Mouse (Mus musculus) gonadal fat pad, adult 2 months (tissue): ENCODE measurements around the gene Med18. TPM values are rescaled to one million over a fixed set of nuclear protein-coding genes. Genes with fewer than 3 reads are reported as not detected.
A peak's percentile ranks its signal among the peaks of the same experiment; 100 is the strongest.

Experiments used
- DNase-seq: peaks from one replicate; pipeline ENCODE4 v3.0.0-alpha.2; 2012; ENCODE audit warnings: low read depth
- polyA plus RNA-seq: library from polyadenylated mRNA; depleted of rRNA; stranded (reverse); fragments of >200 nt; gene quantifications from 2 replicates; pipeline ENCODE4 v1.2.3, GENCODE M21; 2012; rRNA removed

The Med18 gene
- polyA plus RNA-seq: 4.5 and 6.7 TPM in 2 replicates

GRCm38 (mm10) chr4:132463430-132464254 lies at the start of gene Med18:
Med18 (minus strand) TSS chr4:132463921.
- peak; percentile 75 for DNase-seq

DNA sequence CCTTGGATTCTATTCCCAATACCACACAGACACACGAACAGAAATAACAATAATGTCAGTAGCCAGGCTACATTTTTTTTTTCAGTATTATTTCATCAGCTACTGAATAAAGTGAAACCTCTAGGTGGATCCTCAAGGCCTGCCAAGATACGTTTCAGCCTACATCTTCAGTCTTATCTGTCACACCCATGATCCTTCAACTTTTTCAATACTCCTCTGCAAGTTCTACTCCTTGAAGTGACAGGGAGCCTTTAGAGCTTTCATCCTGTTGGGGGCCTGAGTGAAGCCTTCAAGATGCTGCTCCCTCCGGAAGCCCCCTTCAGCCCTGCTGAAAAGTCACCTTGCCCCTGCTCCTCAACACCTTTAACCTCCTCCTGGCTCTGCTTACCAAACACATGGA lies 48.4 kb upstream of the Med18 start:
- DNase-seq: no peak

GRCm38 (mm10) chr4:132510352-132510798 lies 46.7 kb upstream of the Med18 start, which contains the start of gene Sesn2:
Sesn2 (minus strand) TSS chr4:132510501.
- DNase-seq: peak; percentile 94

- DNase-seq: no peak
These were observed 46.0 kb upstream of the Med18 start for GRCm38 (mm10) chr4:132509621-132510296.

DNA sequence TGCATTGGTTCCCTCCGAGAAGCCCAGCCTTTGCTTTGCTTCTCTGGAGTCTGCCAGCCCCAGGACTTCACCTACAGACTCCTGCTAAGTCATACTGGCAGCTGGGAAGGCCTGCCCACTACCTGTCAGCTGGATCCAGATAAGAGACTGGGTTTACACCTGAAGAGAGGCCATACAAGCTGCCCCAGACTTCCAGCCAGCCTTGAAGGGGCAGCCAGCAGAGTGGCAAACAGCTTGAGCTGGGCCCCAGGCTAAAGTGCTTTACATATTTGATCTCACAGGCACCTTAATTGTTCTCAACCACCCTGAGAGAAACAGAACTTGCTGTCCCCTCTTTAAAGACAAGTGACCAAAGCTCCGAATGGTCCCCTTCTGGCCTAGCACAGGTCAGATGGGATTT lies 43.5 kb upstream of the Med18 start:
- no peak for DNase-seq

DNA sequence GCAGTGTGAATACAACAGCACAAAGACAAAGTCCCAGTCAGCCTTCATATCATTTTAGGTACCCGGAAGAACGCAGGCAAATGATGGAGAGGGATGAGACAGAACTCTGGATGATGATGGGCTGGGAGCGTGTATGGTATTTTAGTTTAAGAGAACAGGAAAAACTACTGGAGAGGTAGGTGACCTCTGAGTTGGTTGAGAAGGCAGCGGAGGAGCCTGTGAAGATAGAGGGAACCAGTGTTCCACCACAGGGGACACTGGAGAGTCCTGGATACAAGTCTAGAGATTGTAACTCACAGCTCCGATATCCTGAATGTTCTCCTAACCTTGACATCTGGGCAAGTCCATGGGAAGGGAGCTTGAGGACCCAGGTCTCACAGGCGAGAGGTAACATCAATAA lies 42.5 kb upstream of the Med18 start:
- DNase-seq: no peak

GRCm38 (mm10) chr4:132505800-132506199 lies 42.1 kb upstream of the Med18 start:
- no peak for DNase-seq

- no peak for DNase-seq
These were observed 41.5 kb upstream of the Med18 start for GRCm38 (mm10) chr4:132505034-132505738.

- no peak for DNase-seq
These were observed 39.6 kb upstream of the Med18 start for GRCm38 (mm10) chr4:132503344-132503743.

GRCm38 (mm10) chr4:132501639-132502038 lies 37.9 kb upstream of the Med18 start:
- no peak for DNase-seq

- no peak for DNase-seq
These were observed 30.7 kb upstream of the Med18 start for GRCm38 (mm10) chr4:132494271-132494918.

- no peak for DNase-seq
These were observed 28.7 kb upstream of the Med18 start for GRCm38 (mm10) chr4:132492178-132493060.

DNA sequence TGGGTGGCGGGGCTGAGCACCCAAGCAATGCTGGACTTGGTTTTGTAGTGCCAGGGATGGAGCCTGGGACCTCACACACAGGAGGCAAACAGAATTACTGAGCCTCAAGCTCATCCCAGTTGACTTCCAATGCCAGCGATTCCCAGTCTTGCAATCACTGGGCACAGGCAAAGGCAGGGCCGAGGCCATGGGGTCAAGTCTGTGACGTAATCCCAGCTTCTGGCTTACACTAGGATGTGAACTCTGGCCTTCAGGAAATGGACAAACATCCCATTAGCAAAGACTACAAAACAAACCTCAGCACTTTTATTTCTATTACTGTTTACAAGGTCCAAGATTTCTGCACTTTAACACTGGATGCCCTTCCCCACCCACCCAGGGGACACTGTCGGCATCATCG lies 28.0 kb upstream of the Med18 start:
- DNase-seq: no peak

GRCm38 (mm10) chr4:132491057-132491456 lies 27.3 kb upstream of the Med18 start:
- DNase-seq: no peak

- no peak for DNase-seq
These were observed 26.7 kb upstream of the Med18 start for GRCm38 (mm10) chr4:132490273-132491010.

- no peak for DNase-seq
These were observed 25.3 kb upstream of the Med18 start for GRCm38 (mm10) chr4:132488976-132489375.

DNA sequence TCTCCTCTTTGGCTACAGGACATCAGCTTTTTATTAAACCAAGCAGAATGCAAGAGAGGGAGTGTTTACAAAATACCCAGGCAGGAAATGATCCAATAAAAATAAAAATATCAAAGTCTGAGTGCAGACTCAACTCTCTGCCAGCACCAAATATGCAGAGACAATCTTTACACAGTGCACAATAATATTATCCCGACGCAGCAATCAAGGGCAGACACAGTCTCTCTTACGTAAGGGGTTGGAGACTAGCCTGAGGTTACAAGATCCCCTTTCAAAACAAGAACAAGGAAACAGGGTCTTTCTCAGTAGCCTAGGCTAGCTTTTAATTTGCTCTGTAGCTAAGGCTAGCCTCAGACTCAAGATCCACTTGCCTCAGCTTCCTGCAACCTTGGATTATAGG lies 24.8 kb upstream of the Med18 start:
- DNase-seq: no peak

GRCm38 (mm10) chr4:132484820-132485219 lies 21.1 kb upstream of the Med18 start:
- no peak for DNase-seq

GRCm38 (mm10) chr4:132484231-132484630 lies 20.5 kb upstream of the Med18 start:
- DNase-seq: no peak

DNA sequence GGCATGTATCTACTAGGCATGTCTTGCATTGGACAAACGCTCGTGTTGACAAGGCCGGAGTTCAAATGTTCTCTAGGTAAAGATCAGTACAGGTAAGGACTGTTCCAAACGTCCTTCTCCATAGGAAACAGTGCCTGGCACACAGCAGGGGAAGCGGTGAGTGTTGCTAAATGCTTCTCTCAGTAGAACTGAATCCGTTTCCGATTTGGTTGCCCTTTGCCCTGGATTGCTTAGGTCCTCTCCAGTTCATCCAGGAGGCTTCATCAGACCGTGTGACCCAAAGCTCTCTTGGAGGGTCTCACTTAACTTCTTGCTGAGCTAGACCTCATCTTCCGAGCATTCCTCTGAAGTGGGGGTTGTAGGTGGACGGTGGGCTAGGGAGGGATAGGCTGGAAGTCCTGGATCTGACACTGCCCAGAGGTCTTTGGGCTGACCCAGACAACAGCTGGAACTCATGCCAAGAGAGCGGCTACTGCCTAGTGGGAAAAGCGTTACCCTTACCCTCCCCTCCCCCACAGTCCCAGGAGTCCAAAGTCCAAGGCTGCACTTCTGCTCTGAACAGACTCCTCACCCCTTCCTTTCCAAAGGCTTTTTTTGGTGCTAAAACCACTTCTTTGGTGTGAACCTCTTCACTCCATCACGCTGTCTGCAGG lies 19.4 kb upstream of the Med18 start:
- no peak for DNase-seq
